Mouse (Mus musculus) MN1 (cell line): ENCODE measurements at regions not wholly inside any gene's neighbourhood (a gene's known extent, or its start where the extent isn't known, plus 50 kb on each side); places are given as distances from the start of the nearest gene placed in this dataset.

Experiments
- DNase-seq: peaks from one replicate; pipeline ENCODE4 v3.0.0-alpha.2; 2016; ENCODE audit warnings: low spot score

- no peak for DNase-seq
These were observed 122.9 kb upstream of the Magi3 start for GRCm38 (mm10) chr3:104343096-104343495.

GRCm38 (mm10) chr3:104342220-104342619 is 122.0 kb upstream of the Magi3 start:
- DNase-seq, result no peak

GRCm38 (mm10) chr3:104340331-104340730 is 120.2 kb upstream of the Magi3 start:
- DNase-seq, result no peak

- no peak for DNase-seq
These were observed 116.7 kb upstream of the Magi3 start for GRCm38 (mm10) chr3:104336867-104337266.

GRCm38 (mm10) chr3:104336308-104336707 is 116.1 kb upstream of the Magi3 start:
- DNase-seq, result peak; percentile 65

- no peak for DNase-seq
These were observed 114.6 kb upstream of the Magi3 start for GRCm38 (mm10) chr3:104334760-104335159.

GRCm38 (mm10) chr3:104333345-104333744 is 113.2 kb upstream of the Magi3 start:
- no peak for DNase-seq

GRCm38 (mm10) chr3:104330646-104331045 is 110.5 kb upstream of the Magi3 start:
- DNase-seq, result no peak

GRCm38 (mm10) chr3:104327829-104328228 is 107.7 kb upstream of the Magi3 start:
- no peak for DNase-seq

GRCm38 (mm10) chr3:104327034-104327729 is 107.0 kb upstream of the Magi3 start:
- DNase-seq, result no peak

- no peak for DNase-seq
These were observed 102.4 kb upstream of the Magi3 start for GRCm38 (mm10) chr3:104322591-104322990.

GRCm38 (mm10) chr3:104320404-104320803 is 100.2 kb upstream of the Magi3 start:
- peak; percentile 31 for DNase-seq

GRCm38 (mm10) chr3:104319377-104319776 is 99.2 kb upstream of the Magi3 start:
- DNase-seq, result no peak

- DNase-seq, result no peak
These were observed 98.7 kb upstream of the Magi3 start for GRCm38 (mm10) chr3:104318911-104319310.

GRCm38 (mm10) chr3:104317528-104317927 is 97.4 kb upstream of the Magi3 start:
- DNase-seq, result no peak

- DNase-seq, result no peak
These were observed 92.9 kb upstream of the Magi3 start for GRCm38 (mm10) chr3:104313063-104313462.

- DNase-seq, result no peak
These were observed 86.8 kb upstream of the Magi3 start for GRCm38 (mm10) chr3:104306961-104307360.

GRCm38 (mm10) chr3:104305904-104306563 is 85.9 kb upstream of the Magi3 start:
- DNase-seq, result no peak

- peak; percentile 36 for DNase-seq
These were observed 83.4 kb upstream of the Magi3 start for GRCm38 (mm10) chr3:104303577-104303976.

- DNase-seq, result no peak
These were observed 80.0 kb upstream of the Magi3 start for GRCm38 (mm10) chr3:104300201-104300600.

- DNase-seq, result no peak
These were observed 78.7 kb upstream of the Magi3 start for GRCm38 (mm10) chr3:104298878-104299277.

- no peak for DNase-seq
These were observed 78.2 kb upstream of the Magi3 start for GRCm38 (mm10) chr3:104298409-104298808.

GRCm38 (mm10) chr3:104297112-104297511 is 76.9 kb upstream of the Magi3 start:
- DNase-seq, result no peak

- peak; percentile 30 for DNase-seq
These were observed 75.7 kb upstream of the Magi3 start for GRCm38 (mm10) chr3:104295856-104296255.
